Mouse (Mus musculus): ENCODE measurements around the gene Eci3.

DNA sequence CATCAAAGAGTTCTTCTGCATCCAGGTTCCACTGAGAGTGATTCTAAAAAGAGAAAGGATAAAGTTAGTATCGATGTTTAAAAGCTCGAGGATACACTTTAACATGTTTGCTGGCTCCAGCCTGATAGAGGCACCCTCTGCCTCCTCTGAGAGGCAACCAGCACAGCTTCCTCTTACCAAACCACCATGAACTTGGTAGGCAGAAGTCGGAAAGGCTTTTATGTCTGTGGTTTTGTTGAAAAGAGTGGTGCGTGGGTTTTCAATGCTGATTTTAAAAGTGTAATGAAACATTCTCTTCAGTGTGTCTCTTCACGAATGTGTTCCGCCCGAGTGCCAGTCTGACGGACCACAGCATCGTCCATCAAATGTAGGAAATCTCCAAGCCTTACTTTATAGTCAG, 49.0 kb downstream of the Eci3 start:
- TF ChIP-seq POLR2AphosphoS2 (IDR thresholded peaks at IDR 0.05; ENCODE audit: insufficient read length, low read depth), result no peak
- no peak for TF ChIP-seq E2F4 (IDR thresholded peaks at IDR 0.05; ENCODE audit: insufficient read depth)
- no peak for TF ChIP-seq POLR2A (IDR thresholded peaks at IDR 0.05; ENCODE audit: insufficient read length, low read depth)
- TF ChIP-seq USF1 (IDR thresholded peaks at IDR 0.05; ENCODE audit: low read depth), result no peak
- no peak for TF ChIP-seq REST (IDR thresholded peaks at IDR 0.05; ENCODE audit: insufficient read depth, insufficient read length)
- TF ChIP-seq TCF12 (IDR thresholded peaks at IDR 0.05; ENCODE audit: insufficient read depth, poor library complexity, severe bottlenecking), result no peak
- TF ChIP-seq MYOD1 (IDR thresholded peaks at IDR 0.05; ENCODE audit: control insufficient read depth in 1 of 3, insufficient read length in 2 of 3, low read depth in 2 of 3), result no peak
- no peak for TF ChIP-seq SRF (IDR thresholded peaks at IDR 0.05; ENCODE audit: control insufficient read depth, insufficient read length, low read depth)

Data from myocyte (in vitro differentiated cells).